In genomic region chr16:24434531-24435114, GRCm38 (mm10) we compare ENCODE assay signal across 8 mouse cellular contexts. TPM values are rescaled to one million over a fixed set of nuclear protein-coding genes. Genes with fewer than 3 reads are reported as not detected.
DNase-seq lines count a peak whose midpoint lies in the region; ATAC-seq lines count a peak whose summit lies in the region.

No protein-coding gene starts in this region.

- H3K9ac ChIP-seq in neural tube, embryonic 12.5 days = no peak overlapping the region
- peak overlapping the region; percentile 56 for H3K9ac ChIP-seq in heart, embryonic 12.5 days

- no peak for DNase-seq in neural tube, embryonic 10.5 days (ENCODE audit: extremely low spot score, low spot score)
- DNase-seq in cerebellum, adult 9-10 months = peak; percentile 71
- DNase-seq in kidney, postnatal 25 days = peak; percentile 42 to 73
- DNase-seq in testis, postnatal 14 days (ENCODE audit: low spot score) = peak; percentile 21
- DNase-seq in frontal cortex, postnatal 10 days (ENCODE audit: low spot score in 2 of 2) = no peak
- DNase-seq in urinary bladder, adult 2 months (ENCODE audit: low spot score) = no peak

- no peak overlapping the region for H3K27ac ChIP-seq in neural tube, embryonic 12.5 days
- H3K27ac ChIP-seq in heart, embryonic 12.5 days (ENCODE audit: poor library complexity, severe bottlenecking) = peak overlapping the region; percentile 93

- H3K4me3 ChIP-seq in neural tube, embryonic 12.5 days = no peak overlapping the region
- no peak overlapping the region for H3K4me3 ChIP-seq in heart, embryonic 12.5 days

- H3K9me3 ChIP-seq in neural tube, embryonic 12.5 days = no peaks in the 10 kb centered on the region
- no peaks in the 10 kb centered on the region for H3K9me3 ChIP-seq in heart, embryonic 12.5 days (replicated peaks)

- peaks cover 21% of the 10 kb centered on the region for H3K4me1 ChIP-seq in neural tube, embryonic 12.5 days
- H3K4me1 ChIP-seq in heart, embryonic 12.5 days (replicated peaks) = peaks cover 83% of the 10 kb centered on the region

- no peaks in the 10 kb centered on the region for H3K36me3 ChIP-seq in neural tube, embryonic 12.5 days
- H3K36me3 ChIP-seq in heart, embryonic 12.5 days = no peaks in the 10 kb centered on the region

- 59% methylated on average over 7 of the region's 7 CpGs for WGBS in neural tube, embryonic 12.5 days
- WGBS in heart, embryonic 12.5 days = 19% methylated on average over 7 of the region's 7 CpGs

- 0 out of 2 replicates have a peak, but pooled peaks have one; percentile 10 for ATAC-seq in neural tube, embryonic 12.5 days (ENCODE audit: low FRiP score, low read depth)
- ATAC-seq in heart, embryonic 12.5 days (ENCODE audit: insufficient number of reproducible peaks, low FRiP score) = peak; percentile 43; the same call in 1 of the 2 replicates

- H3K27me3 ChIP-seq in neural tube, embryonic 12.5 days (replicated peaks) = no peaks in the 10 kb centered on the region
- no peaks in the 10 kb centered on the region for H3K27me3 ChIP-seq in heart, embryonic 12.5 days (replicated peaks)

- no peak overlapping the region for H3K4me2 ChIP-seq in neural tube, embryonic 12.5 days (replicated peaks)
- peak overlapping the region; percentile 55 for H3K4me2 ChIP-seq in heart, embryonic 12.5 days

RNA-seq across cellular contexts. Expression of gene Lpp, which starts 41.3 kb away (rescaled TPM):
- 18.8 TPM in 2 replicates for polyA plus RNA-seq in neural tube, embryonic 12.5 days (2016; fragmentation: Nextera tagmentation; extraction: Ambion mirVana)
- polyA plus RNA-seq in heart, embryonic 12.5 days (2016; fragmentation: Nextera tagmentation; extraction: Ambion mirVana) = 50.0 and 58.0 TPM in 2 replicates
- 137 and 189 TPM in 2 replicates for polyA plus RNA-seq in urinary bladder, adult 2 months (2012; rRNA removed)

Comparison
In these comparisons a context has a peak if more than half of its experiments do, and no peak if none do; other contexts are left out.
1. DNase-seq: peak in cerebellum, adult 9-10 months (single experiment), kidney, postnatal 25 days (2 of 2) and testis, postnatal 14 days (single experiment); none in neural tube, embryonic 10.5 days (single experiment), frontal cortex, postnatal 10 days (0 of 2) and urinary bladder, adult 2 months (single experiment).